Mouse (Mus musculus) CH12.LX (cell line): ENCODE data around the gene Arid5b.

Experiments used
- MYC ChIP-seq: IDR thresholded peaks from 2 replicates; pipeline ENCODE4 v1.6.1; 2011; ENCODE audit warnings: low read depth, mild to moderate bottlenecking, improper control_type of control experiment, low read length
- ZC3H11A ChIP-seq: IDR thresholded peaks from 2 replicates; pipeline ENCODE4 v1.6.1; 2012; ENCODE audit warnings: low read depth, mild to moderate bottlenecking, inconsistent platforms, low read length, improper control_type of control experiment

DNA sequence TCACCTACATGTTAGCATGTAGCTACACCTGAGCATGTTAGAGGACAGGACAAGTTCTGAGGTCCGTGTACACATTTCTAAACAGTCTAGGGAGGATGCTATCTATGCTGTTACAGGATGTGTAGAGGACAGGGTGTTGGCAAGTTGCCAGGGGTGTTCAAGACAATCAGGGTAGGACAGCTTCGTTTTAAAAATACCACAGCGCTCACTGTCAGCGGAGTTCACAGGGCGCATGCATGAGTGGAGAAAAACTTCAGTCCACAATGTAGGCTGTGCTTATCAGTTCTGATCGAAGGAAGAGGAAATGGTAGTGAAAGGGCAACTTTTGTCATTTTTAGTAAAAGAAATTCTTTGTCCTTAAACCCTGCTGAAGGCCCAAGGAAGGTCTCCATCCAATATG lies 159.3 kb downstream of the Arid5b start:
- no peak for TF ChIP-seq MYC
- TF ChIP-seq ZC3H11A, result no peak
